In genomic region chr10:68100506-68100905, GRCm38 (mm10) we compare ENCODE assay signal across 16 mouse cellular contexts.
DNase-seq lines count a peak whose midpoint lies in the region; ATAC-seq and TF ChIP-seq lines count a peak whose summit lies in the region.
"Had no signal": no experiment of that assay in that cellular context is flagged by ENCODE, and none has a peak within 500 bp of the region (broad histone marks: within the 10 kb centered on the region; RNA-seq: fewer than 3 reads in every experiment).

No protein-coding gene starts in this region.

- ATAC-seq in heart, embryonic 15.5 days (replicated peaks; ENCODE audit: insufficient number of reproducible peaks, insufficient read depth, low FRiP score, low read depth), result no peak
- no peak for ATAC-seq in midbrain, embryonic 11.5 days (ENCODE audit: low FRiP score)
- no peak for ATAC-seq in midbrain, embryonic 13.5 days
- ATAC-seq: activated CD4-positive, CD25-positive, alpha-beta regulatory T cell, adult 4 months; forebrain, embryonic 15.5 days; hindbrain, postnatal 0 days had no signal

- peaks cover 35% of the 10 kb centered on the region for H3K4me1 ChIP-seq in heart, embryonic 15.5 days (replicated peaks)
- peaks cover 5% of the 10 kb centered on the region; the same call in 1 of the 2 replicates for H3K4me1 ChIP-seq in midbrain, embryonic 11.5 days (ENCODE audit: control insufficient read depth, insufficient read depth, low read length)
- H3K4me1 ChIP-seq in midbrain, embryonic 13.5 days (replicated peaks), result peaks cover 20% of the 10 kb centered on the region

- DNase-seq in gastrocnemius, adult 2 months, result no peak
- no peak for DNase-seq in gastrocnemius, postnatal 10 days
- DNase-seq in heart, postnatal 14 days, result no peak
- peak; percentile 23 for DNase-seq in midbrain, embryonic 11.5 days (ENCODE audit: low spot score, missing footprints)
- no peak for DNase-seq in spleen, adult 12 weeks (ENCODE audit: low spot score)
- DNase-seq: adrenal gland, postnatal 14 days; cerebellum, adult 18-20 months; cerebellum, adult 9-11 months; cerebellum, postnatal 36 days; gastrocnemius, postnatal 14 days had no signal

- 60% methylated on average over 8 of the region's 8 CpGs for WGBS in heart, embryonic 15.5 days
- 93% methylated on average over 8 of the region's 8 CpGs for WGBS in midbrain, embryonic 11.5 days
- 92% methylated on average over 8 of the region's 8 CpGs for WGBS in midbrain, embryonic 13.5 days

- peak overlapping the region; percentile 85 for H3K27ac ChIP-seq in gastrocnemius, adult 2 months
- peak overlapping the region; percentile 31; the same call in 1 of the 2 replicates for H3K27ac ChIP-seq in heart, embryonic 15.5 days
- no peak overlapping the region for H3K27ac ChIP-seq in midbrain, embryonic 11.5 days (ENCODE audit: low read depth, low read length)
- no peak overlapping the region for H3K27ac ChIP-seq in midbrain, embryonic 13.5 days
- H3K27ac ChIP-seq: forebrain, embryonic 15.5 days; hindbrain, embryonic 13.5 days; hindbrain, postnatal 0 days had no signal

- H3K36me3 ChIP-seq in heart, embryonic 15.5 days, result peaks cover 52% of the 10 kb centered on the region
- peaks cover 13% of the 10 kb centered on the region; the same call in 1 of the 2 replicates for H3K36me3 ChIP-seq in midbrain, embryonic 11.5 days (ENCODE audit: control insufficient read depth, insufficient read depth, low read length)
- peaks cover 33% of the 10 kb centered on the region for H3K36me3 ChIP-seq in midbrain, embryonic 13.5 days

- H3K4me2 ChIP-seq in heart, embryonic 15.5 days, result no peak overlapping the region
- H3K4me2 ChIP-seq in midbrain, embryonic 11.5 days, result no peak overlapping the region
- no peak overlapping the region for H3K4me2 ChIP-seq in midbrain, embryonic 13.5 days (replicated peaks)
- H3K4me2 ChIP-seq: forebrain, embryonic 15.5 days; hindbrain, embryonic 13.5 days had no signal

- intact Hi-C loops in gastrocnemius, adult 2 months (cut with DNase I), result no loop called here
- intact Hi-C loops in heart, postnatal 14 days (cut with DNase I), result no loop called here

- H3K4me3 ChIP-seq in gastrocnemius, adult 2 months, result no peak overlapping the region
- H3K4me3 ChIP-seq in heart, embryonic 15.5 days, result no peak overlapping the region
- no peak overlapping the region for H3K4me3 ChIP-seq in midbrain, embryonic 11.5 days (ENCODE audit: low read depth, low read length)
- H3K4me3 ChIP-seq in midbrain, embryonic 13.5 days (replicated peaks), result no peak overlapping the region
- H3K4me3 ChIP-seq: forebrain, embryonic 15.5 days; hindbrain, embryonic 13.5 days had no signal

- no peak for TF ChIP-seq CTCF in gastrocnemius, adult 2 months (IDR thresholded peaks at IDR 0.05)

- no peak overlapping the region for H3K9ac ChIP-seq in heart, embryonic 15.5 days
- no peak overlapping the region for H3K9ac ChIP-seq in midbrain, embryonic 11.5 days (ENCODE audit: low read length)
- no peak overlapping the region for H3K9ac ChIP-seq in midbrain, embryonic 13.5 days (replicated peaks)
- H3K9ac ChIP-seq: forebrain, embryonic 15.5 days; hindbrain, embryonic 13.5 days had no signal

- H3K9me3 ChIP-seq in heart, embryonic 15.5 days (replicated peaks), result no peaks in the 10 kb centered on the region
- H3K9me3 ChIP-seq in midbrain, embryonic 11.5 days (ENCODE audit: control insufficient read depth, low read length), result no peaks in the 10 kb centered on the region
- H3K9me3 ChIP-seq in midbrain, embryonic 13.5 days, result no peaks in the 10 kb centered on the region
- H3K9me3 ChIP-seq: forebrain, embryonic 15.5 days; hindbrain, embryonic 13.5 days had no signal

- no peaks in the 10 kb centered on the region for H3K27me3 ChIP-seq in heart, embryonic 15.5 days
- H3K27me3 ChIP-seq in midbrain, embryonic 11.5 days (ENCODE audit: control insufficient read depth, insufficient read depth, low read length), result no peaks in the 10 kb centered on the region
- no peaks in the 10 kb centered on the region for H3K27me3 ChIP-seq in midbrain, embryonic 13.5 days
- H3K27me3 ChIP-seq: forebrain, embryonic 15.5 days; hindbrain, embryonic 13.5 days had no signal

Comparison
In these comparisons a context has a peak if more than half of its experiments do, and no peak if none do; other contexts are left out.
1. H3K27ac ChIP-seq: peak in gastrocnemius, adult 2 months (single experiment) and heart, embryonic 15.5 days (single experiment); none in midbrain, embryonic 11.5 days (single experiment) and midbrain, embryonic 13.5 days (single experiment).